Mouse (Mus musculus): ENCODE results near the gene Tmem199.
"Not testable (repeated sequence)": the region's sequence is repeated elsewhere in the genome, so short reads cannot be mapped to it uniquely, and the experiment has no call there.

Tmem199 gene

GRCm38 (mm10) chr11:78512025-78512957 lies at the start of gene Tmem199, which contains the start of gene Poldip2:
Gene Tmem199, minus strand, starts transcription at chr11:78512172.
Gene Poldip2, plus strand, starts transcription at chr11:78512193.
- DNase-seq (ENCODE audit: inconsistent ontology term) = peak; percentile 97

- peak; percentile 46 for DNase-seq (ENCODE audit: inconsistent ontology term)
These were observed 48.5 kb upstream of the Tmem199 start for GRCm38 (mm10) chr11:78560447-78560846.

- DNase-seq (ENCODE audit: inconsistent ontology term) = no peak
These were observed 45.3 kb upstream of the Tmem199 start for GRCm38 (mm10) chr11:78557241-78557640.

GRCm38 (mm10) chr11:78556070-78556469 lies 44.1 kb upstream of the Tmem199 start:
- no peak for DNase-seq (ENCODE audit: inconsistent ontology term)

- DNase-seq (ENCODE audit: inconsistent ontology term) = no peak
These were observed 43.7 kb upstream of the Tmem199 start for GRCm38 (mm10) chr11:78555623-78556022.

GRCm38 (mm10) chr11:78551059-78551398 lies 39.1 kb upstream of the Tmem199 start:
- DNase-seq (ENCODE audit: inconsistent ontology term) = no peak

- peak; percentile 98 for DNase-seq (ENCODE audit: inconsistent ontology term)
These were observed 38.4 kb upstream of the Tmem199 start, which contains the start of gene Tmem97 for GRCm38 (mm10) chr11:78550168-78551058. Gene Tmem97, minus strand, starts transcription at chr11:78550777.

- DNase-seq (ENCODE audit: inconsistent ontology term) = no peak
These were observed 37.6 kb upstream of the Tmem199 start for GRCm38 (mm10) chr11:78549491-78549987.

GRCm38 (mm10) chr11:78547718-78548460 lies 35.9 kb upstream of the Tmem199 start:
- no peak for DNase-seq (ENCODE audit: inconsistent ontology term)

GRCm38 (mm10) chr11:78545181-78545580 lies 33.2 kb upstream of the Tmem199 start:
- no peak for DNase-seq (ENCODE audit: inconsistent ontology term)

- no peak for DNase-seq (ENCODE audit: inconsistent ontology term)
These were observed 32.6 kb upstream of the Tmem199 start for GRCm38 (mm10) chr11:78544449-78545111.

GRCm38 (mm10) chr11:78540358-78540757 lies 28.4 kb upstream of the Tmem199 start:
- no peak for DNase-seq (ENCODE audit: inconsistent ontology term)

- no peak for DNase-seq (ENCODE audit: inconsistent ontology term)
These were observed 24.7 kb upstream of the Tmem199 start for GRCm38 (mm10) chr11:78536690-78537084.

- DNase-seq (ENCODE audit: inconsistent ontology term) = peak; percentile 98
These were observed 24.2 kb upstream of the Tmem199 start, which contains the start of the genes Tnfaip1 and Ift20 for GRCm38 (mm10) chr11:78536080-78536689. Gene Tnfaip1, minus strand, starts transcription at chr11:78536332. Gene Ift20, plus strand, starts transcription at chr11:78536361.

- DNase-seq (ENCODE audit: inconsistent ontology term) = peak; percentile 86
These were observed 23.6 kb upstream of the Tmem199 start for GRCm38 (mm10) chr11:78535376-78536079.

GRCm38 (mm10) chr11:78534516-78534915 lies 22.5 kb upstream of the Tmem199 start:
- no peak for DNase-seq (ENCODE audit: inconsistent ontology term)

- DNase-seq (ENCODE audit: inconsistent ontology term) = not testable (repeated sequence)
These were observed 19.5 kb upstream of the Tmem199 start for GRCm38 (mm10) chr11:78531515-78531914.

GRCm38 (mm10) chr11:78531046-78531445 lies 19.1 kb upstream of the Tmem199 start:
- DNase-seq (ENCODE audit: inconsistent ontology term) = no peak

GRCm38 (mm10) chr11:78530001-78530400 lies 18.0 kb upstream of the Tmem199 start:
- no peak for DNase-seq (ENCODE audit: inconsistent ontology term)

GRCm38 (mm10) chr11:78528714-78529113 lies 16.7 kb upstream of the Tmem199 start:
- no peak for DNase-seq (ENCODE audit: inconsistent ontology term)
